Mouse (Mus musculus) bone marrow, adult 2 months (tissue): ENCODE data around the gene Cd9.

Source experiments
- CTCF ChIP-seq: fragments of 200-500 bp; IDR thresholded peaks from 2 replicates; pipeline ENCODE4 v1.5.1; 2011; ENCODE audit warnings: low read length, control low read depth; ENCODE audit not compliant: control insufficient read depth, insufficient read depth
- POLR2A ChIP-seq: fragments of 200-500 bp; IDR thresholded peaks from 2 replicates; pipeline ENCODE4 v1.6.1; 2011; ENCODE audit warnings: low read depth, mild to moderate bottlenecking, control low read depth, low read length, borderline replicate concordance; ENCODE audit not compliant: control insufficient read depth

GRCm38 (mm10) chr6:125432522-125432921 lies 62.1 kb downstream of the Cd9 start:
- no peak for TF ChIP-seq CTCF
- TF ChIP-seq POLR2A, result no peak
